Mouse (Mus musculus) mature B cell (primary cell): ENCODE measurements around the gene Gm21883.
"Not testable (repeated sequence)": the region's sequence is repeated elsewhere in the genome, so short reads cannot be mapped to it uniquely, and the experiment has no call there.

Experiments used
- in situ Hi-C: fragments of 300-500 bp; cut with MboI; formaldehyde crosslinking; loops from 2 replicates; pipeline ENCODE4 v1.14.3; 2019

Gm21883 gene

DNA sequence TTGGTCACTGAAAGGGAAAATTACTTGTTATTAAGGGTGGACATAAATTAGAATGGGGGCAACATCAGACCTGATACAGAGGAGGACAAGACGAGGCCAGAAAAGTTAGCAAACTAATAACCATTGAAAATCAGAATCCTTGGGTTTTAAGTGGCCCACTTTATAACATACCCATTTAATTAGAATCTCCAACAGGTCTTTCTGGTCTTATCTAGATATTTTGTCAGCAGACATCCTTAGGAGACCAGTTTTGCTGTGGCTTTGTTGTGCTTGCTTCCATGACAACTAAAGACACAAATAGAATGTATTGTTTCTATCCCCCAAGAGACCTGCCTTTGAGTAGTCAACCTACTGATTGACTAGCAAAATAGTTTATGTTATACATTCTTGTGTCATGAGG lies at the start of gene Gm21883:
TSS of gene Gm21883 (minus strand) at position 101 of the 400 bp plus-strand sequence.
- in situ Hi-C loops, result not testable (repeated sequence)

DNA sequence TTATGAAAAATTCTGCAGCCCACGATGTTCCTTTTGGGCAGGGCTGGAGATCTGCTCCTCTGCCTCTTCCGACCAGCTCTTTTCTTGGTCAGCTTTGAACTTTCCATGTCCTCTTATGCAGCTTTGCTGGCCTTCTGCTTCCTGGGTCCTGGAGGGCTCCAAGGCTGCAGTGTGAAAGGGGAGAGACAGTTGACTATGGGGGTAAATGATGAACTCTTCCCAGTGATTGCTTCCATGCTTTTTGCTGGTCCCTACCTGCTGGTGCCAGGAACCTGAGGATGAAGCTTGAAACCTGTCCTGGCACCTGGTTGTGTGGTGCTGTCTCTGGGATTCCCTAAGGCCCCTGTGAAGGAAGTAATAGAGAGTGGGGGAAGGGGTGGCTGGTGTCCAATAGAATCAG lies 44.7 kb upstream of the Gm21883 start, which contains the start of gene Spin2e:
TSS of gene Spin2e (minus strand) at position 101 of the 400 bp plus-strand sequence.
- in situ Hi-C loops, result not testable (repeated sequence)
